Mouse (Mus musculus) MEL (cell line): ENCODE data around the gene Kcnh1. TPM values are rescaled to one million over a fixed set of nuclear protein-coding genes. Genes with fewer than 3 reads are reported as not detected.

ENCODE experiments used
- DNase-seq: peaks from one replicate; pipeline ENCODE4 v3.0.0; 2011; ENCODE audit warnings: low read depth, low spot score
- H3K27ac ChIP-seq: 2 replicates; pipeline ENCODE4 v1.5.1; 2012; ENCODE audit warnings: low read depth, mild to moderate bottlenecking, control low read depth, low read length, moderate library complexity; ENCODE audit not compliant: control insufficient read depth
- H3K27me3 ChIP-seq, 2 experiments: fragments of 150-350 bp in 1 of 2; sonication (generic) in 1 of 2; 2 replicates each; pipeline ENCODE4 v1.6.1; 2012; ENCODE audit warnings: low read length in 2 of 2, mild to moderate bottlenecking in 2 of 2, improper control_type of control experiment in 1 of 2, moderate library complexity in 1 of 2; ENCODE audit not compliant: insufficient read depth in 2 of 2, control insufficient read depth in 1 of 2
- H3K36me3 ChIP-seq, 2 experiments: 2 replicates each; pipeline ENCODE4 v1.6.1; 2012 to 2014; ENCODE audit warnings: low read length in 2 of 2, improper control_type of control experiment in 1 of 2, inconsistent platforms in 1 of 2, mild to moderate bottlenecking in 1 of 2; ENCODE audit not compliant: insufficient read depth in 2 of 2, control insufficient read depth in 1 of 2
- H3K4me1 ChIP-seq, 2 experiments: fragments of 150-350 bp in 1 of 2; sonication (generic) in 1 of 2; 2 replicates each; pipeline ENCODE4 v1.6.1; 2012; ENCODE audit warnings: low read length in 2 of 2, improper control_type of control experiment in 1 of 2, mild to moderate bottlenecking in 1 of 2; ENCODE audit not compliant: insufficient read depth in 2 of 2, control insufficient read depth in 1 of 2
- H3K4me3 ChIP-seq, 2 experiments: fragments of 150-350 bp in 1 of 2; sonication (generic) in 1 of 2; 2 replicates each; pipeline ENCODE4 v1.5.1; 2012; ENCODE audit warnings: low read depth in 2 of 2, low read length in 2 of 2, mild to moderate bottlenecking in 2 of 2, moderate library complexity in 2 of 2, control low read depth in 1 of 2, improper control_type of control experiment in 1 of 2; ENCODE audit not compliant: control insufficient read depth in 1 of 2, insufficient read depth in 1 of 2
- H3K79me2 ChIP-seq: 2 replicates; pipeline ENCODE4 v1.6.1; 2012; ENCODE audit warnings: mild to moderate bottlenecking, low read length, moderate library complexity; ENCODE audit not compliant: control insufficient read depth, poor library complexity, insufficient read depth
- H3K9ac ChIP-seq: 2 replicates; pipeline ENCODE4 v1.6.1; 2012; ENCODE audit warnings: low read depth, mild to moderate bottlenecking, control low read depth, low read length, moderate library complexity; ENCODE audit not compliant: control insufficient read depth, poor library complexity, severe bottlenecking
- H3K9me3 ChIP-seq: fragments of 150-350 bp; sonication (generic); replicated peaks from 2 replicates; pipeline ENCODE4 v1.6.1; 2012; ENCODE audit warnings: mild to moderate bottlenecking, low read length, improper control_type of control experiment, moderate library complexity; ENCODE audit not compliant: insufficient read depth
- CHD1 ChIP-seq: IDR thresholded peaks from 2 replicates; pipeline ENCODE4 v1.6.1; 2012; ENCODE audit warnings: low read depth, mild to moderate bottlenecking, inconsistent platforms, low read length, improper control_type of control experiment
- GATA1 ChIP-seq: IDR thresholded peaks from 2 replicates; pipeline ENCODE4 v1.6.1; 2011; ENCODE audit warnings: low read depth, low read length, improper control_type of control experiment
- JUND ChIP-seq: IDR thresholded peaks from 2 replicates; pipeline ENCODE4 v1.6.1; 2011; ENCODE audit warnings: low read depth, mild to moderate bottlenecking, improper control_type of control experiment, low read length
- MAFK ChIP-seq: IDR thresholded peaks from 2 replicates; pipeline ENCODE4 v1.6.1; 2011; ENCODE audit warnings: low read depth, mild to moderate bottlenecking, low read length, improper control_type of control experiment, borderline replicate concordance
- MAZ ChIP-seq: IDR thresholded peaks from 2 replicates; pipeline ENCODE4 v1.6.1; 2012; ENCODE audit warnings: low read depth, mild to moderate bottlenecking, inconsistent platforms, low read length, improper control_type of control experiment
- MEF2A ChIP-seq: IDR thresholded peaks from 2 replicates; pipeline ENCODE4 v1.6.1; 2014; ENCODE audit warnings: low read depth, mild to moderate bottlenecking, inconsistent platforms, low read length, improper control_type of control experiment; ENCODE audit not compliant: poor library complexity, insufficient replicate concordance, severe bottlenecking; ENCODE audit errors: extremely low read depth
- NELFE ChIP-seq: IDR thresholded peaks from 2 replicates; pipeline ENCODE4 v1.6.1; 2011; ENCODE audit warnings: low read depth, low read length, improper control_type of control experiment
- NRF1 ChIP-seq: IDR thresholded peaks from 2 replicates; pipeline ENCODE4 v1.6.1; 2014; ENCODE audit warnings: low read depth, mild to moderate bottlenecking, inconsistent platforms, low read length, improper control_type of control experiment, moderate library complexity; ENCODE audit not compliant: poor library complexity, insufficient read depth, severe bottlenecking
- POLR2A ChIP-seq, 2 experiments: IDR thresholded peaks; 2 replicates each; pipeline ENCODE4 v1.6.1; 2011 to 2012; ENCODE audit warnings: low read length in 2 of 2, mild to moderate bottlenecking in 2 of 2, control low read depth in 1 of 2, improper control_type of control experiment in 1 of 2, low read depth in 1 of 2, moderate library complexity in 1 of 2; ENCODE audit not compliant: control insufficient read depth in 1 of 2, insufficient read depth in 1 of 2, poor library complexity in 1 of 2
- POLR2AphosphoS2 ChIP-seq: IDR thresholded peaks from 2 replicates; pipeline ENCODE4 v1.6.1; 2011; ENCODE audit warnings: low read length, improper control_type of control experiment
- POLR2AphosphoS5 ChIP-seq: IDR thresholded peaks from 2 replicates; pipeline ENCODE4 v1.6.1; 2012; ENCODE audit warnings: low read depth, borderline replicate concordance, mild to moderate bottlenecking, inconsistent platforms, low read length, moderate library complexity, mixed read lengths
- RAD21 ChIP-seq: IDR thresholded peaks from 2 replicates; pipeline ENCODE4 v1.6.1; 2011; ENCODE audit warnings: mild to moderate bottlenecking, low read depth, low read length, improper control_type of control experiment
- RCOR1 ChIP-seq: IDR thresholded peaks from 2 replicates; pipeline ENCODE4 v1.6.1; 2012; ENCODE audit warnings: low read depth, mild to moderate bottlenecking, inconsistent platforms, low read length, improper control_type of control experiment
- UBTF ChIP-seq: IDR thresholded peaks from 2 replicates; pipeline ENCODE4 v1.6.1; 2012; ENCODE audit warnings: low read depth, mild to moderate bottlenecking, inconsistent platforms, low read length, improper control_type of control experiment, moderate library complexity, borderline replicate concordance; ENCODE audit not compliant: insufficient read depth
- USF1 ChIP-seq: IDR thresholded peaks from 2 replicates; pipeline ENCODE4 v1.6.1; 2014; ENCODE audit warnings: low read depth, mild to moderate bottlenecking, inconsistent platforms, low read length, improper control_type of control experiment, moderate library complexity
- USF2 ChIP-seq, 2 experiments: IDR thresholded peaks; 2 replicates each; pipeline ENCODE4 v1.6.1; 2011 to 2012; ENCODE audit warnings: improper control_type of control experiment in 2 of 2, low read length in 2 of 2, borderline replicate concordance in 1 of 2, inconsistent platforms in 1 of 2, low read depth in 1 of 2, mild to moderate bottlenecking in 1 of 2; ENCODE audit not compliant: insufficient read depth in 1 of 2
- ZNF384 ChIP-seq: IDR thresholded peaks from 2 replicates; pipeline ENCODE4 v1.6.1; 2012; ENCODE audit warnings: low read depth, mild to moderate bottlenecking, inconsistent platforms, low read length, improper control_type of control experiment
- polyA plus RNA-seq, 2 experiments: library from polyadenylated mRNA; stranded (reverse) in 1 of 2; unstranded in 1 of 2; fragments of >175 nt in 1 of 2; fragments of >200 nt in 1 of 2; gene quantifications; 2 replicates each; pipeline versions ENCODE4 v1.2.1 to v1.2.4; 2012; ENCODE audit warnings: low replicate concordance in 2 of 2, low read depth in 1 of 2; ENCODE audit not compliant: insufficient read length in 2 of 2, insufficient read depth in 1 of 2, missing spikeins in 1 of 2
- total RNA-seq: library from RNA; depleted of rRNA; stranded (reverse); fragments of 300-350 nt; gene quantifications from 2 replicates; pipeline ENCODE4 v1.2.3, GENCODE M21; 2012

Kcnh1 gene
- total and polyA plus RNA-seq, 3 experiments = not detected

- H3K4me3 ChIP-seq = no peak overlapping the region
- TF ChIP-seq CHD1 (no peak), MAZ (no peak), POLR2AphosphoS2 (no peak), NRF1 (no peak), MEF2A (no peak), POLR2A (IDR thresholded peaks at IDR 0.05; ENCODE audit: control insufficient read depth in 1 of 2, insufficient read depth in 1 of 2, low read depth in 1 of 2, low read length in 2 of 2, poor library complexity in 1 of 2) (no peak), UBTF (no peak), ZNF384 (no peak), NELFE (no peak), RCOR1 (no peak), USF1 (no peak), POLR2AphosphoS5 (no peak), JUND (no peak), RAD21 (no peak), GATA1 (no peak), USF2 (IDR thresholded peaks at IDR 0.05; ENCODE audit: borderline replicate concordance in 1 of 2, insufficient read depth in 1 of 2, low read depth in 1 of 2, low read length in 2 of 2) (no peak)
- TF ChIP-seq, all 39 proteins: peak for 0
- H3K79me2 ChIP-seq = no peaks in the 10 kb centered on the region
- H3K27me3 ChIP-seq = no peaks in the 10 kb centered on the region; a peak in 1 of 4 replicates
- no peak overlapping the region for H3K27ac ChIP-seq
- no peak overlapping the region for H3K9ac ChIP-seq
- H3K36me3 ChIP-seq = no peaks in the 10 kb centered on the region
- no peaks in the 10 kb centered on the region for H3K9me3 ChIP-seq
- no peak for DNase-seq
- no peaks in the 10 kb centered on the region for H3K4me1 ChIP-seq
These were observed 145.5 kb downstream of the Kcnh1 start for GRCm38 (mm10) chr1:192336029-192336428.

- Histone ChIP-seq H3K9ac (no peak overlapping the region), H3K27me3 (no peaks in the 10 kb centered on the region; a peak in 2 of 4 replicates)
- TF ChIP-seq MAFK = no peak
- TF ChIP-seq, all 39 proteins: peak for 0
- Histone ChIP-seq H3K4me1 (no peaks in the 10 kb centered on the region), H3K4me3 (no peak overlapping the region), H3K9me3 (no peaks in the 10 kb centered on the region), H3K36me3 (no peaks in the 10 kb centered on the region), H3K79me2 (no peaks in the 10 kb centered on the region), H3K27ac (no peak overlapping the region)
- no peak for DNase-seq
These were observed 148.9 kb downstream of the Kcnh1 start for GRCm38 (mm10) chr1:192339361-192340077.
